Mouse (Mus musculus) liver, embryonic 11.5 days (tissue): ENCODE measurements around the gene Clip1. TPM values are rescaled to one million over a fixed set of nuclear protein-coding genes. Genes with fewer than 3 reads are reported as not detected.
A peak's percentile ranks its signal among the peaks of the same experiment; 100 is the strongest.

ENCODE experiments used
- ATAC-seq: fragments of 200-750 bp; cut with Nextera tagmentation; replicated peaks from 2 replicates; pipeline ENCODE4 v1.8.0; 2017; ENCODE audit warnings: moderate number of reproducible peaks, mild to moderate bottlenecking, moderate TSS enrichment, moderate library complexity; ENCODE audit not compliant: low FRiP score
- DNase-seq: peaks from one replicate; pipeline ENCODE4 v3.0.0-alpha.2; 2017; ENCODE audit warnings: low spot score
- H3K27ac ChIP-seq: fragments of 300-500 bp; sonication (generic); 2 replicates; pipeline ENCODE4 v1.5.1; 2014; ENCODE audit warnings: mild to moderate bottlenecking, low read depth, low read length, control low read depth
- H3K27me3 ChIP-seq: fragments of 300-500 bp; sonication (generic); replicated peaks from 2 replicates; pipeline ENCODE4 v1.6.1; 2014; ENCODE audit warnings: low read length, mixed read lengths; ENCODE audit not compliant: control insufficient read depth, insufficient read depth
- H3K36me3 ChIP-seq: fragments of 300-500 bp; sonication (generic); 2 replicates; pipeline ENCODE4 v1.6.1; 2014; ENCODE audit warnings: mild to moderate bottlenecking, low read length, moderate library complexity, mixed read lengths; ENCODE audit not compliant: control insufficient read depth, insufficient read depth
- H3K4me1 ChIP-seq: fragments of 300-500 bp; sonication (generic); replicated peaks from 2 replicates; pipeline ENCODE4 v1.6.1; 2014; ENCODE audit warnings: low read length, mixed read lengths; ENCODE audit not compliant: control insufficient read depth, insufficient read depth
- H3K4me2 ChIP-seq: fragments of 300-500 bp; sonication (generic); 2 replicates; pipeline ENCODE4 v1.6.1; 2014; ENCODE audit warnings: mild to moderate bottlenecking, control low read depth, moderate library complexity
- H3K4me3 ChIP-seq: fragments of 300-500 bp; sonication (generic); 2 replicates; pipeline ENCODE4 v1.5.1; 2014; ENCODE audit warnings: low read depth, low read length, control low read depth
- H3K9ac ChIP-seq: fragments of 300-500 bp; sonication (generic); 2 replicates; pipeline ENCODE4 v1.6.1; 2014; ENCODE audit warnings: low read depth, low read length, control low read depth
- H3K9me3 ChIP-seq: fragments of 300-500 bp; sonication (generic); 2 replicates; pipeline ENCODE4 v1.6.1; 2016; ENCODE audit warnings: low read length, inconsistent platforms, mixed read lengths; ENCODE audit not compliant: control insufficient read depth
- WGBS: fragments of 180-500 bp; shearing (Covaris S2); extraction: QIAGEN DNeasy Blood & Tissue Kit; methylation state at CpG from one replicate; pipeline ENCODE4 v1.1.7; 2014; 5-methylcytosine and 5-hydroxymethylcytosine counted together
- polyA plus RNA-seq: library from polyadenylated mRNA; unstranded; fragments of >200 nt; fragmentation: Nextera tagmentation; extraction: Ambion mirVana; gene quantifications from 2 replicates; pipeline ENCODE4 v1.2.1, GENCODE M21; 2014

The Clip1 gene
- polyA plus RNA-seq, 1 experiment from 2014 or later: 27.6 TPM

DNA sequence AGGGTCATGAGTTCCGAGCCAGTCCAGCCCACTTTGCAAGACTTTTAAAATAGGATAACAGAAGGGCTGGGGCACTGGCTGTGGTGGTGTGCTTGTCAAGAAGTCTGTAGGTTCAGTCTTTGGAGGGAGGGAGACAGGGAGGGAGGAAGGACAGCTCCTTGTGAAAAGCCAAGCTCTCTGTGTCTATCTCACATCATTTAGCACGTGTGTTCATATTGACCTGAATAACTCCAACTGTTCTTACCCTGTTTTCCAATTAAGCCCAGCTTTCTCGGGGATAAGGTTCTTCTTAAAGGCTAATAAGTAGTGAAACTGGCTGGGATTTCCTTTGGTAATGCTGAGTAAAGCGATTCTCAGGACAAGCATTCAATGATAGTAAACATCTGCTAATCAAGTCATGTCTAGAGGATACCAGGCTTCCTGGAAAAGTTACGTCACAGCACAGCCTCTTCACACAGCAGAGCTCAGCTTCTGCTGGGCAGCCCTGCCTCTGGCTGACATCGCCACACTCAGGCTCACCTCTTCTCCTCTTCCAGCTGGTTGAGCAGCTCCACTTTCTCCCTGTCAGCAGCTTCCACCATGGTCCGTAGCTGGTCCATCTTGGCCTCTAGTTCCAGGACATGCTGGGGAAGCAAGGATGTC is 43.0 kb downstream of the Clip1 start:
- Histone ChIP-seq H3K4me2 (no peak overlapping the region), H3K9ac (no peak overlapping the region), H3K27ac (no peak overlapping the region), H3K27me3 (no peaks in the 10 kb centered on the region), H3K9me3 (no peaks in the 10 kb centered on the region), H3K4me1 (no peaks in the 10 kb centered on the region), H3K36me3 (peaks cover 3% of the 10 kb centered on the region; the same call in 1 of the 2 replicates), H3K4me3 (no peak overlapping the region)
- no peak for DNase-seq
- no peak for ATAC-seq
- WGBS: 79% methylated on average over 7 of the region's 7 CpGs

DNA sequence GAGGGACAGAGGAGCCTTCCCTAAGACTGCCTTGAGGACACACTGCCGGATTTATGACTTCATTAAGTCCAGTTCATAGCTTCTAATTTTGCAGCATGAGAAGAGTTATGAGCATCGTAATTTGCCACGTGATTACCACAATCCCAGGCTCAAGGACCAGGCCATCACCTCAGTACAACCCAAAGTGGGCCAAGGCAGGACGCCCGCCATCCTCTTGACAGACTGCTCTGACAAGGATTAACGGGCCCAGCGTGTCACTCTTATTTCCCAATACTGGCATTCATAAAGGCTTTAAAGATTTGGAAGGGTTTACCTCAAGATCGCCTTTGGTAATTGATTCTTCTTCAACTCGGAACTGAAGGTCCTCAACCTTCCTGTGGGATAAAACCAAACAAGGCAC is 44.2 kb downstream of the Clip1 start:
- peaks cover 3% of the 10 kb centered on the region; the same call in 1 of the 2 replicates for H3K36me3 ChIP-seq

DNA sequence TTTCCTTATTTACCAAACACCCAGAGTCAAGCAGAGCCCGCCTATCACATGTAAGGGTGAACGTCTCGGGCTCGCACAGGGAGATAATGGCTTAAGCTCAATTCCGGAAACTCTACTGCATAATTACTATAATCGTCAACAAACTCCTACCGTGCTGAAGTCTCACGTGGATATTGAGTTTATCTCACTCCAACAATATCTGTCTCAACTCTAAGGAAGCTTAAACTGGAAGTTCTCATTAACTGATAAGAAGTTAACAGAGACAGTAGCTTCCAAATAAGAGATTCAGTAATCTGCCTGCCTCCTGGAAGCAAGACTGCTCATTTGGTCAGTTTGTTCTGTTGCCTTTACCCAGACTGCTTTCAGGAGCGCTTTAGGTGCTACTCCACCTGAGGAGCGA is 53.2 kb downstream of the Clip1 start:
- ATAC-seq (no peak), DNase-seq (no peak)
- H3K36me3 ChIP-seq: peaks cover 2% of the 10 kb centered on the region; the same call in 1 of the 2 replicates
- no peaks in the 10 kb centered on the region for H3K27me3 ChIP-seq
- WGBS: 60% methylated on average over 10 of the region's 10 CpGs
- H3K4me1 ChIP-seq: 0 out of 2 replicates have a peak, but pooled peaks cover 3% of the 10 kb centered on the region
- no peak overlapping the region for H3K4me2 ChIP-seq
- H3K4me3 ChIP-seq: no peak overlapping the region
- H3K9me3 ChIP-seq: no peaks in the 10 kb centered on the region
- H3K9ac ChIP-seq: no peak overlapping the region
- no peak overlapping the region for H3K27ac ChIP-seq

More for the DNA sequence above, 44.2 kb downstream of the Clip1 start:
- 89% methylated on average over 9 of the region's 9 CpGs for WGBS
- Histone ChIP-seq H3K9me3 (no peaks in the 10 kb centered on the region), H3K27me3 (no peaks in the 10 kb centered on the region), H3K4me2 (no peak overlapping the region), H3K4me3 (no peak overlapping the region), H3K9ac (no peak overlapping the region), H3K27ac (no peak overlapping the region), H3K4me1 (no peaks in the 10 kb centered on the region)
- DNase-seq (no peak), ATAC-seq (no peak)

DNA sequence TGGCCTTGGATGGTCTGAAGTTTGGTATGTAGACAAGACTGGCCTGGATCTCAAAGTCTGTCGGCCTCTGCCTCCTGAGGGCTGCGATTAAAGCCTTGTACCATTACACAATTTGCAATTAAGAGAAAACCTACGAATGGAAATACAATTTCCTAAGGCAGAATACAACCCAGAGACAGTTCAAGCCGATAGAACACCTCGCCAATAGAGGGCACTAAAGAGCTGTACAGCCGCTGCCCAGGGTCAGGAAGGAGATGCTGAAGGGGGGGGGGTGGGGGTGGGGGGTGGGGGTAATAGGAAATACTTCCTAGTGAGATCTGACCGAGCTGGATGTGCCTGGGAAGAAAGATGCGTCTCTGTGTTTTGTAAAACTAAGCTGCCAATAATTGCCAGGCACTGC is 57.8 kb downstream of the Clip1 start:
- Histone ChIP-seq H3K9ac (no peak overlapping the region), H3K4me2 (no peak overlapping the region), H3K9me3 (no peaks in the 10 kb centered on the region), H3K27ac (no peak overlapping the region), H3K4me1 (0 out of 2 replicates have a peak, but pooled peaks cover 3% of the 10 kb centered on the region), H3K27me3 (no peaks in the 10 kb centered on the region), H3K4me3 (no peak overlapping the region), H3K36me3 (peaks cover 8% of the 10 kb centered on the region)
- DNase-seq: no peak
- WGBS: 17% methylated on average over 8 of the region's 8 CpGs
- ATAC-seq: no peak

DNA sequence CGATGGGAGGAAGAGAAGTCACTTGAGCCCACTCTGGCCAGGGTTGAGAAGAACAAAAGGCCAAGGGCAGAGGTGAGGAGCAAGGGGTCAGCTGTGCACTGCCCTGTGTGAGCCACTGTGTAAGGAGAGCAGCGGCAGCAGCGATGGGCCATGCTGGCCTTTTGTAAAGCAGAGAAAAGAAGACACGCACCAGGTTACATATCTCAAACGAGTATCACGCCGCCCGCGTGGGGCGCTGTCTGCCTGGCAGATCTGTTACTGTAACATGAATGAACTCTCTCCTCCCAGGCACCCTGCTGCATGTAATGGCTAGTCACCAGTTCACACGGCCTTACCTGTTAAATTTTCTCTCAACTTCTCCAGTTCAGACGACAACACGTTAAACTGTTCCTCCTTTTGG is 62.0 kb downstream of the Clip1 start:
- WGBS: 82% methylated on average over 13 of the region's 13 CpGs
- no peak overlapping the region for H3K9ac ChIP-seq
- no peaks in the 10 kb centered on the region for H3K4me1 ChIP-seq
- DNase-seq (no peak), ATAC-seq (no peak)
- H3K4me3 ChIP-seq: no peak overlapping the region
- H3K27ac ChIP-seq: no peak overlapping the region
- H3K27me3 ChIP-seq: no peaks in the 10 kb centered on the region
- H3K4me2 ChIP-seq: no peak overlapping the region
- H3K9me3 ChIP-seq: no peaks in the 10 kb centered on the region
- peaks cover 8% of the 10 kb centered on the region for H3K36me3 ChIP-seq

DNA sequence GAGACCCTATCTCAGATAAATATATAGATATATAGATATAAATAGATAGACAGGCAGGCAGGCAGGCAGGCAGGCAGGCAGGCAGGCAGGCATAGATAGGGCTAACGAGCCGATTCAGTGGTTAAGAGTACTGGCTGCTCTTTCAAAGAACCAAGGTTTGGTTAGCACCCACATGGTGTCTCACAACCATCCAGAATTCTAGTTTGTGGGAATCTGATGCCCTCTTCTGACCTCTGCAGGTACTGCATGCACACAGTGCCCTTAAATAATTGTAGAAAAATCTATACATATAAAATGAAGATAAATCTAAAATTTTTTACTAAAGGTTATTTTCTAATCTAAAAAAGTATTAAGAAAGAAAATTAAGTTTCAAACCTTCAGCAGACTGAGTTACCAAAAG is 65.9 kb downstream of the Clip1 start:
- WGBS: 62% methylated on average over 2 of the region's 2 CpGs
- Histone ChIP-seq H3K27ac (no peak overlapping the region), H3K4me3 (no peak overlapping the region), H3K4me1 (no peaks in the 10 kb centered on the region), H3K4me2 (no peak overlapping the region), H3K9me3 (no peaks in the 10 kb centered on the region), H3K36me3 (peaks cover 6% of the 10 kb centered on the region; the same call in 1 of the 2 replicates), H3K27me3 (no peaks in the 10 kb centered on the region), H3K9ac (no peak overlapping the region)
- ATAC-seq (no peak), DNase-seq (no peak)

DNA sequence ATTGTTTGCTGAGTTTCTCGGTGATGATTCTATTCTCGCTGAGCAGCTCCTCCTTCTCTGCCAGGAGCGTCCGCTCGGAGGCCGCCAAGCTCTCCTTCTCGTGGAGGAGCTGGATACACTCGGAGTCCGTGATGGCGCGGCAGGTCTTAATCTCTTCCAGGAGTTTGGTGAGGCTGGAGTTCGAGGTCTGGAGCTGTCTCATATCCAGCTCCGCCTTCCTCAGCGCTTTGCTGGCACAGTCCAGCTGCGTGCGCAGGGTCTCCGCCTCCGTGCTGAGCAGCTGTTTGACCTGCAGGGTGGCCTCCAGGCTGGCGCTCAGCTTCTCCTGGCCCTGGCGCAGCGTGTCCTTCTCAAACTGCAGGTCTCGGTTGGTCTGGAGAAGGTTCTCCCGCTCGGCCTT is 70.2 kb downstream of the Clip1 start:
- Histone ChIP-seq H3K4me3 (no peak overlapping the region), H3K9me3 (no peaks in the 10 kb centered on the region), H3K4me2 (no peak overlapping the region), H3K27ac (no peak overlapping the region), H3K27me3 (no peaks in the 10 kb centered on the region), H3K36me3 (peaks cover 7% of the 10 kb centered on the region; the same call in 1 of the 2 replicates), H3K4me1 (no peaks in the 10 kb centered on the region), H3K9ac (no peak overlapping the region)
- ATAC-seq: no peak
- no peak for DNase-seq
- WGBS: 93% methylated on average over 24 of the region's 24 CpGs

DNA sequence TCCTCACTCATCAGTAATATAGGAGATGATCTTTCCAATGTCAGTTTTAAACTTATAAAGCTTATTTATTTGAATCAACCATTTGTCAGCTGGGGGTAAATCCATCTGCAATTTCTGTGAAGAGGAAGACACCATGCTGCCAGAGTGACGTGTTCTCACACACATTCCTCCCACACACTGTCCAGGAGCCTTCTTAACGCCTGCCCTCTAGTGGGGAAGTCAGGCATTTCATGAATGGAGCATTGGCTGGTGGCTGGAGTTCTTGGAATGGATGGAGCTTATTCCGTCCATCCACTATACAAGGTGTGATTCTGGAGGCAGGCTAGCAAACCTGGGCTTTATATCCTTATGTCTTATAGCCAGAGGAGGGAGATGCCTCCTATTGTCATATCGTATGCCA is 74.6 kb downstream of the Clip1 start:
- Histone ChIP-seq H3K9me3 (no peaks in the 10 kb centered on the region), H3K4me1 (no peaks in the 10 kb centered on the region), H3K4me3 (no peak overlapping the region), H3K36me3 (peaks cover 20% of the 10 kb centered on the region; the same call in 1 of the 2 replicates), H3K9ac (no peak overlapping the region), H3K4me2 (no peak overlapping the region), H3K27me3 (no peaks in the 10 kb centered on the region), H3K27ac (no peak overlapping the region)
- ATAC-seq: 0 out of 2 replicates have a peak, but pooled peaks have one; percentile 54
- 30% methylated on average over 4 of the region's 4 CpGs for WGBS
- peak; percentile 49 for DNase-seq

DNA sequence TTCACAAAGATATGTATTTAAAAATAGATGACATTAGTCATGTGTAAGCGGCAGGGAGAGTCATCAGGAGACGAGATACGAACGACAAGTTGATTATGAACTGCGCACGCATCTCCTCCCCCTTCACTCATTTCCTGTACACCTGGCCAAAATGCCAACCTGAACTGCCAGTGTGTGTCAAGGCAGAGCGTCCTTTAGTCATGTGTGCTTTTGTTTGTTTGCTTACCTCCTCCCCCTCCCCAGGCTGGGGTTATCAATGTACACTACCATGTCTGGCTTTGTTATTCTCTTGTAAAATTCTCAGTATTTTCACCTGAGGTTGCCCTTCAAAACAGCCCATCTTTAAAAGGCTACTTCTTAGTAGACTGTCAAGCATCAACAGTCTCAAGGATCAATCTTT is 75.0 kb downstream of the Clip1 start:
- H3K36me3 ChIP-seq: peaks cover 18% of the 10 kb centered on the region; the same call in 1 of the 2 replicates
- no peaks in the 10 kb centered on the region for H3K9me3 ChIP-seq
- H3K4me1 ChIP-seq: no peaks in the 10 kb centered on the region
- 87% methylated on average over 7 of the region's 7 CpGs for WGBS
- H3K27ac ChIP-seq: no peak overlapping the region
- no peak overlapping the region for H3K4me3 ChIP-seq
- H3K9ac ChIP-seq: no peak overlapping the region
- ATAC-seq (no peak), DNase-seq (no peak)
- no peaks in the 10 kb centered on the region for H3K27me3 ChIP-seq
- no peak overlapping the region for H3K4me2 ChIP-seq
